Mouse (Mus musculus): ENCODE measurements around the gene Vwce. TPM values are rescaled to one million over a fixed set of nuclear protein-coding genes. Genes with fewer than 3 reads are reported as not detected.

Gene Vwce
- total RNA-seq, 2 experiments from 2014 or later, result 0.60 to 0.91 TPM

- DNase-seq (ENCODE audit: low spot score in 2 of 2), result peak in 1 of 2 experiments; percentile 58
Measured at GRCm38 (mm10) chr19:10689470-10690166, 55.6 kb downstream of the Vwce start.

- no peak for DNase-seq (ENCODE audit: low spot score in 2 of 2)
Measured at GRCm38 (mm10) chr19:10690336-10690735, 56.3 kb downstream of the Vwce start.

GRCm38 (mm10) chr19:10691121-10691520 lies 57.1 kb downstream of the Vwce start:
- no peak for DNase-seq (ENCODE audit: low spot score in 2 of 2)

GRCm38 (mm10) chr19:10691660-10692059 lies 57.6 kb downstream of the Vwce start:
- no peak for DNase-seq (ENCODE audit: low spot score in 2 of 2)

GRCm38 (mm10) chr19:10692361-10692760 lies 58.3 kb downstream of the Vwce start:
- no peak for DNase-seq (ENCODE audit: low spot score in 2 of 2)

GRCm38 (mm10) chr19:10693926-10694682 lies 60.1 kb downstream of the Vwce start:
- DNase-seq (ENCODE audit: low spot score in 2 of 2), result no peak

GRCm38 (mm10) chr19:10695801-10696200 lies 61.8 kb downstream of the Vwce start:
- no peak for DNase-seq (ENCODE audit: low spot score in 2 of 2)

GRCm38 (mm10) chr19:10698131-10698991 lies 64.3 kb downstream of the Vwce start:
- no peak for DNase-seq (ENCODE audit: low spot score in 2 of 2)

- DNase-seq (ENCODE audit: low spot score in 2 of 2), result no peak
Measured at GRCm38 (mm10) chr19:10699851-10700250, 65.8 kb downstream of the Vwce start.

- DNase-seq (ENCODE audit: low spot score in 2 of 2), result no peak
Measured at GRCm38 (mm10) chr19:10701013-10701726, 67.2 kb downstream of the Vwce start.

- no peak for DNase-seq (ENCODE audit: low spot score in 2 of 2)
Measured at GRCm38 (mm10) chr19:10702125-10702524, 68.1 kb downstream of the Vwce start.

GRCm38 (mm10) chr19:10703470-10703869 lies 69.5 kb downstream of the Vwce start:
- no peak for DNase-seq (ENCODE audit: low spot score in 2 of 2)

GRCm38 (mm10) chr19:10707087-10707875 lies 73.3 kb downstream of the Vwce start:
- DNase-seq (ENCODE audit: low spot score in 2 of 2), result no peak

GRCm38 (mm10) chr19:10707881-10708280 lies 73.9 kb downstream of the Vwce start:
- DNase-seq (ENCODE audit: low spot score in 2 of 2), result no peak

GRCm38 (mm10) chr19:10708900-10709299 lies 74.9 kb downstream of the Vwce start:
- DNase-seq (ENCODE audit: low spot score in 2 of 2), result no peak

GRCm38 (mm10) chr19:10709360-10710087 lies 75.5 kb downstream of the Vwce start:
- peak; percentile 99 for DNase-seq (ENCODE audit: low spot score in 2 of 2)

- peak; percentile 74 to 77 for DNase-seq (ENCODE audit: low spot score in 2 of 2)
Measured at GRCm38 (mm10) chr19:10710088-10710511, 76.1 kb downstream of the Vwce start.

- no peak for DNase-seq (ENCODE audit: low spot score in 2 of 2)
Measured at GRCm38 (mm10) chr19:10710751-10711150, 76.7 kb downstream of the Vwce start.

GRCm38 (mm10) chr19:10712194-10712593 lies 78.2 kb downstream of the Vwce start:
- no peak for DNase-seq (ENCODE audit: low spot score in 2 of 2)
